Mouse (Mus musculus) forebrain, embryonic 12.5 days (tissue): ENCODE measurements around the gene Mettl11b. TPM values are rescaled to one million over a fixed set of nuclear protein-coding genes. Genes with fewer than 3 reads are reported as not detected.

Source experiments
- ATAC-seq: fragments of 200-750 bp; cut with Nextera tagmentation; 2 replicates; pipeline ENCODE4 v1.8.0; 2017; ENCODE audit warnings: moderate TSS enrichment; ENCODE audit not compliant: low FRiP score
- H3K27ac ChIP-seq: fragments of 300-500 bp; sonication (generic); 2 replicates; pipeline ENCODE4 v1.5.1; 2016; ENCODE audit warnings: mild to moderate bottlenecking
- H3K27me3 ChIP-seq: fragments of 300-500 bp; sonication (generic); 2 replicates; pipeline ENCODE4 v1.6.1; 2016; ENCODE audit warnings: mild to moderate bottlenecking
- H3K36me3 ChIP-seq: fragments of 300-500 bp; sonication (generic); replicated peaks from 2 replicates; pipeline ENCODE4 v1.6.1; 2016; ENCODE audit warnings: mild to moderate bottlenecking
- H3K4me1 ChIP-seq: fragments of 300-500 bp; sonication (generic); 2 replicates; pipeline ENCODE4 v1.6.1; 2016
- H3K4me2 ChIP-seq: fragments of 300-500 bp; sonication (generic); 2 replicates; pipeline ENCODE4 v1.6.1; 2016; ENCODE audit warnings: mild to moderate bottlenecking, moderate library complexity
- H3K4me3 ChIP-seq: fragments of 300-500 bp; sonication (generic); replicated peaks from 2 replicates; pipeline ENCODE4 v1.5.1; 2016; ENCODE audit warnings: mild to moderate bottlenecking
- H3K9ac ChIP-seq: fragments of 300-500 bp; sonication (generic); 2 replicates; pipeline ENCODE4 v1.6.1; 2016; ENCODE audit warnings: mild to moderate bottlenecking
- H3K9me3 ChIP-seq: fragments of 300-500 bp; sonication (generic); 2 replicates; pipeline ENCODE4 v1.6.1; 2016
- WGBS: fragments of 180-500 bp; shearing (Covaris S2); methylation state at CpG from one replicate; pipeline ENCODE4 v1.1.7; 2016; 5-methylcytosine and 5-hydroxymethylcytosine counted together
- polyA plus RNA-seq: library from polyadenylated mRNA; unstranded; fragments of >200 nt; fragmentation: Nextera tagmentation; extraction: Ambion mirVana; gene quantifications from 2 replicates; pipeline ENCODE4 v1.2.1, GENCODE M21; 2016

The Mettl11b gene
- polyA plus RNA-seq, 1 experiment from 2014 or later, result 0.55 TPM

DNA sequence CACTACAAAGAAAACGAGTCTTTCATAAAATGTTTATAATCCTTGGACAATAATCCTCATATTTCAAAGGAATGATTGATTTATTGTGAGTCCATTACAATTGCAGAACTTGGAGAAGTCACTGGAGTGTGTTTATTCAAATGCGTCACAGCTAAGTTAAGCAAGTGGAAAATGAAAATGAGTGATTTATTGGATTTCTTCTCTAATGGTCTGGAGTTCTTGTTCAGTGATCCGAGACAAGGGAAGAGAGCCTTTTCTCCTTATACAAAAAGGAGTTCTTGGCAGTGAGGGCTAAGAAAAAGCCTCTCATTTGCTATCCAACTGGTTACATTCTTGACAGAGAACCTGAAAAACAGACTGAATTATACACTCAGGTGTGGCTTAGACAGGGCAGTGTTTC lies 42.9 kb downstream of the Mettl11b start:
- Histone ChIP-seq H3K4me1 (no peaks in the 10 kb centered on the region), H3K4me2 (no peak overlapping the region), H3K9me3 (no peaks in the 10 kb centered on the region), H3K27me3 (no peaks in the 10 kb centered on the region), H3K36me3 (no peaks in the 10 kb centered on the region), H3K9ac (no peak overlapping the region), H3K27ac (no peak overlapping the region), H3K4me3 (no peak overlapping the region)
- no peak for ATAC-seq
- WGBS, result 57% methylated on average over 3 of the region's 3 CpGs

DNA sequence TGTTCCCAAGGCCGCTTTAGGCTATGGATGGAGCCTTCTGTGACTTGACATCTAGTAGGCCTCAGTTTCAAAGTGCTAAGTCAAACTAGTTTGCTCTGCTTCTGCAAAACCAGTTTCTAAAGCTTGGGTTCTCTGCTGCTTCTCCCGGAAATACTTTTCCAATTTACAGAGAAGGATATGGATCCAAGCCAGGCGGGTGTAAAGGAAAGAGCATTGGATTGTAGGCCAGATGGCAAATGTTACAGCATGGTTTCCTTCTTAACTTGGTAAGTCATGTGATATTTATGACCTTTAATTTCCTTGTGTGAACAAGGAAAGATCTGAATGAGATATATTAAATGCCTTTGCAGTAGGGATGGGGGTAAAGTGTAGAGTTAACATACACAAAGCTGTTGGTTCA lies 52.2 kb downstream of the Mettl11b start:
- no peak for ATAC-seq
- H3K9me3 ChIP-seq, result no peaks in the 10 kb centered on the region
- no peaks in the 10 kb centered on the region for H3K36me3 ChIP-seq
- 90% methylated on average over 3 of the region's 3 CpGs for WGBS
- no peaks in the 10 kb centered on the region for H3K27me3 ChIP-seq
- H3K4me1 ChIP-seq, result no peaks in the 10 kb centered on the region
- H3K4me2 ChIP-seq, result no peak overlapping the region
- H3K9ac ChIP-seq, result no peak overlapping the region
- H3K27ac ChIP-seq, result no peak overlapping the region
- H3K4me3 ChIP-seq, result no peak overlapping the region

DNA sequence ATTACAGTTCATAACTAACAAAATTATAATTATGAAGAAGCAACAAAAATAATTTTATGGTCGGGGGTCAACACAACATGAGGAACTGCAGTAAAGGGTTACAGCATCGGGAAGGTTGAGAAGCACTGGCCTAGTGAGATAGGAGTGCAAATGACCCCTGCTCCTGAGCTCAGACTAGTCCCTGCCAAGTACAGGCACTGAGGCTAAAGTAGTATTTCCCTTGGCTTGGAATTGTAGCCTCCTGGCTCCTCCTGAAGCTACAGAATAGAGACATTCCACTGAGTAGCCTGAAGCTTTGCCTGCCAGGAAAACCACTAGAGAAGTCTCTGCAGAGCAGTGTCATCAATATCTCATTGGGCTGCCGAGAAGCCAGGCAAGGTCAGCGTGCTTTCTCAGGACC lies 53.7 kb downstream of the Mettl11b start:
- Histone ChIP-seq H3K27ac (no peak overlapping the region), H3K4me3 (no peak overlapping the region), H3K27me3 (no peaks in the 10 kb centered on the region), H3K4me2 (no peak overlapping the region), H3K36me3 (no peaks in the 10 kb centered on the region), H3K9ac (no peak overlapping the region), H3K4me1 (no peaks in the 10 kb centered on the region), H3K9me3 (no peaks in the 10 kb centered on the region)
- no peak for ATAC-seq
- 85% methylated on average over 4 of the region's 4 CpGs for WGBS

- Histone ChIP-seq H3K4me2 (no peak overlapping the region), H3K27ac (no peak overlapping the region), H3K9ac (no peak overlapping the region), H3K27me3 (no peaks in the 10 kb centered on the region), H3K4me3 (no peak overlapping the region), H3K36me3 (no peaks in the 10 kb centered on the region), H3K9me3 (no peaks in the 10 kb centered on the region), H3K4me1 (no peaks in the 10 kb centered on the region)
- no peak for ATAC-seq
- 26% methylated on average over 4 of the region's 4 CpGs for WGBS
Measured at GRCm38 (mm10) chr1:163670702-163671101, 54.3 kb downstream of the Mettl11b start.

GRCm38 (mm10) chr1:163669936-163670335 lies 55.1 kb downstream of the Mettl11b start:
- Histone ChIP-seq H3K9ac (no peak overlapping the region), H3K9me3 (no peaks in the 10 kb centered on the region), H3K27ac (no peak overlapping the region), H3K4me2 (no peak overlapping the region), H3K4me1 (no peaks in the 10 kb centered on the region), H3K4me3 (no peak overlapping the region), H3K36me3 (no peaks in the 10 kb centered on the region), H3K27me3 (no peaks in the 10 kb centered on the region)
- WGBS, result 83% methylated on average over 4 of the region's 4 CpGs
- ATAC-seq, result no peak

DNA sequence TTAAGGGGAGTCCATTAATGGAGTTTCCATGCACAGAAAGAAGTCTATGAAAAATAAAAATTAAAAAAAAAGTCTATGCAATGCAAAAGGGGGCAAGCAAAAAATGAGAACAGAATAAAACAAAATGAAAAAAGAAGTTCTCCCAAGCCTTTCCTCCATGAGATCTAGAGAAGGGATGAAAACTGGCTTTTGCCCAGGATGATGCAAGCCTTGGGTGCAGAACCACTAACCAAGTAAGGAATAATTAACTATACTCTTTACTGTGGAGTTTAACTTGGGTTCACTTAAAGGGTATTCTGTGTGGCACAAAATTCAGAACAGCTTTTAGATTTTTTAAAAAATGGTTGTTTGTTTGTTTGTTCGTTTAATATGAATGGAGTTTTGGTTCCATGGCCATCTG lies 62.6 kb downstream of the Mettl11b start:
- 92% methylated on average over 1 of the region's 1 CpGs for WGBS
- no peak overlapping the region for H3K27ac ChIP-seq
- H3K9me3 ChIP-seq, result no peaks in the 10 kb centered on the region
- no peaks in the 10 kb centered on the region for H3K4me1 ChIP-seq
- H3K9ac ChIP-seq, result no peak overlapping the region
- H3K4me2 ChIP-seq, result no peak overlapping the region
- no peak overlapping the region for H3K4me3 ChIP-seq
- no peaks in the 10 kb centered on the region for H3K27me3 ChIP-seq
- no peaks in the 10 kb centered on the region for H3K36me3 ChIP-seq
- no peak for ATAC-seq

DNA sequence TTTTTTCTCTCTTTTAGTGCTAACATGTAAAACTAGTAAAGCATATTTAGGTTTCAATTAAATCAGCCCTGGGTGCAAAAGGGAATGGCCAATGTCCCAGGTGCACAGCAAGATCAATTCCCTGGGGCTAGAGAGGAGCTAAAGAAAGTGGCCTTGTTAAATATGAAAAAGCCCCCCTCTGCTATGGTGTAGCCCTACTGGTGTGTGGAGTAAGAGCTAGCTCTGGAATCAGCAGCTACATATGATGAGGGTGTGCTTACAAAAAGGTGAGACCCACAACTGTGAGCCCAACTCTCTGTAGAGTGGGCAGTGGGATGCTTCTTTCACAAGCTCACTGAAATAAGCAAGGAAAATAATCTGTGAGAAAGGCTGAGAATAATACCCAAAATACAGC lies 66.5 kb downstream of the Mettl11b start:
- no peaks in the 10 kb centered on the region for H3K9me3 ChIP-seq
- no peaks in the 10 kb centered on the region for H3K4me1 ChIP-seq
- no peak overlapping the region for H3K4me2 ChIP-seq
- H3K4me3 ChIP-seq, result no peak overlapping the region
- H3K36me3 ChIP-seq, result no peaks in the 10 kb centered on the region
- H3K27me3 ChIP-seq, result no peaks in the 10 kb centered on the region
- ATAC-seq, result no peak
- H3K9ac ChIP-seq, result no peak overlapping the region
- H3K27ac ChIP-seq, result no peak overlapping the region

DNA sequence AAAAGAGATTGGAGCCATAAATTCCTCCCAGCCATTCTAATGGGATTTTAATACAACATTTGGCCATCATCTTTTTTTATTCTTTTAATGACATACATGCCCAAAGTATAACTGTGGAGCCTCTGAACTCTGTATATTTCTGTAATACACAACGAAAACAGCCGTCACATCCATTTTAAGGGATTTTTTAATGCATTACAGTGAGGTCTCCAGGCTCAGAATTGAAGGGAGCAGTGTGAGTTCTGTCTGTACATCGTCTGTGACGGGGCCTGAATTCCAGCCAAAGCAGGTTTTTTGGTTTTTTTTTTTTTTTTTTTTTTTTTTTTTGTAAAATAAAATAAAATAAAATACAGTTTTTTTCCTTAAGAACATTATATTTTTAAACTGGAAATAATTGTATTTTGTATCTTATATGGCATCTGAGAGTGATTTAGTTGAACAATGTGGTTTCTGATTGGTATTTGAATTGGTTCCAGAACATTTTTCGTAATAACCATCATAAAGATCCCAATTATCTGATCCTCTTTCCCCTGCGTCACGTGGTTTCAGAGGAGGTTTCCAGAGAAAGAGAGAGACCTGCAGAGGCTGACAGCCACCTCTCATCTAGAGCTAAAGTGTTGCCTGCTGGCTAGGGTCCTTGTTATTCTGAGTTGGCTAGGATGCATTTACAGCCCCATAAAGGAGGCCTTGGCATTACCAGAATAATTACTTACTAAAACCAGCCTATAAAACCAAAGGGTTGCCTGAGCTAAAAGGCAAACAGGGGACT lies 67.1 kb downstream of the Mettl11b start:
- Histone ChIP-seq H3K9ac (no peak overlapping the region), H3K27me3 (no peaks in the 10 kb centered on the region), H3K36me3 (no peaks in the 10 kb centered on the region), H3K4me3 (no peak overlapping the region), H3K4me2 (no peak overlapping the region), H3K9me3 (no peaks in the 10 kb centered on the region), H3K4me1 (no peaks in the 10 kb centered on the region), H3K27ac (no peak overlapping the region)
- no peak for ATAC-seq
- 81% methylated on average over 7 of the region's 7 CpGs for WGBS

GRCm38 (mm10) chr1:163657056-163657455 lies 68.0 kb downstream of the Mettl11b start:
- H3K9ac ChIP-seq, result no peak overlapping the region

GRCm38 (mm10) chr1:163656432-163656831 lies 68.6 kb downstream of the Mettl11b start:
- ATAC-seq, result no peak
- no peaks in the 10 kb centered on the region for H3K4me1 ChIP-seq
- 91% methylated on average over 5 of the region's 5 CpGs for WGBS
- no peaks in the 10 kb centered on the region for H3K27me3 ChIP-seq
- H3K9ac ChIP-seq, result no peak overlapping the region
- no peaks in the 10 kb centered on the region for H3K36me3 ChIP-seq
- H3K4me2 ChIP-seq, result no peak overlapping the region
- H3K4me3 ChIP-seq, result no peak overlapping the region
- no peaks in the 10 kb centered on the region for H3K9me3 ChIP-seq
- no peak overlapping the region for H3K27ac ChIP-seq

More at GRCm38 (mm10) chr1:163657056-163657455, 68.0 kb downstream of the Mettl11b start:
- no peak for ATAC-seq
- Histone ChIP-seq H3K4me2 (no peak overlapping the region), H3K4me3 (no peak overlapping the region), H3K27me3 (no peaks in the 10 kb centered on the region), H3K36me3 (no peaks in the 10 kb centered on the region), H3K9me3 (no peaks in the 10 kb centered on the region), H3K4me1 (no peaks in the 10 kb centered on the region), H3K27ac (no peak overlapping the region)
- 88% methylated on average over 2 of the region's 2 CpGs for WGBS

Other genes with a start within 250 kb of the Mettl11b start
- 54.6 and 57.8 TPM in 2 replicates for gene Kifap3, start 54.4 kb upstream of the Mettl11b start, polyA plus RNA-seq
- gene Scyl3, start 203.9 kb upstream of the Mettl11b start, polyA plus RNA-seq, result 20.5 and 22.0 TPM in 2 replicates